Mouse (Mus musculus): ENCODE data around the gene Tada3. TPM values are rescaled to one million over a fixed set of nuclear protein-coding genes. Genes with fewer than 3 reads are reported as not detected.

Tada3 gene
- polyA plus RNA-seq (2015; fragmentation: Illumina TruSeq; extraction: RNeasy Lipid Tissue Mini Kit (QIAGEN cat#74804); ENCODE audit: low read depth, low replicate concordance) = 37.3 TPM

DNA sequence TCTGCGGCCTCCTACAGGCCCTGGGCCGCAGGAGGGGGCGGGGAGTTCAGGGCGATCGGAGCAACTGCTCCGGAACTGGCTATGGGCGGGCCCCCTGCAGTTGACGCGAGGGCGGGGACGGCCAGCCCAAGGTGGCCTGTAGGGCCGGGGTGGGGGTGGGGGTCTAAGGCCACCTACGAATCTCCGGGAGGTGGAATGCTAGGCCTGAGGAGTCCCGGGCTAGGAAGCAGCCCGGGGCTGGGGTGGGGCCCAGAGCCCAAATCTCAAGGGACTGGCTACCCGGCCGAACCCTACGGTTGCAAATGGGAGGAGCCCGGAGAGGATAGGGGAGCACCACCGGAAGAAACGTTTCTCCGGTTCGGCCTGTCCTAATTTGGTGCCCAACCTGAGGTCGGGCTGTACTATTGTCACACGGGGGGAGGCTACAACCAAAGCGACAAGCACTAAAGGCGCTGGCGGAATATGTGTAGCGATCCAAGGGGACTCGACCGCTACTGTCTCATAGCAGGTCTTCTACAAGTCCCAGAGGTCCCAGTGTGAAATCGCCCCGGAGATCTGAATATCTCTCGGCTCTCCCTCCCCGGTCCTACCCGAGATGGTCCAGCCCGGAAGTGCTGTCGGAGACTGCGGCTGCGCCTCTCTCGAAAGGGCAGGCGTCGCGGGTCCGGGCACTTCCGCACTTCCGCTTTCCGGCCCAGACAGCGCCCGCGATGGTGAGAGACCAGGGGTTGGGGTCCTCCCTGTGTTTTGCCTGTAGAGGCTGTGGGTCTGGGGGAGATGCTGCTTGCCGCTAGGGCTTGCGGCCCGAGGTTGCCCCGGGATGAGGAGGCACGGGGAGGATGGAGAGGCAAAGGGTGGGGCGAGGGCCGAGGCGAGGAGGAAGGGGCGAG lies at the start of gene Tada3, which contains the start of gene Arpc4:
Gene Tada3, minus strand, starts transcription at position 388 of the 890 bp plus-strand sequence.
Gene Arpc4, plus strand, starts transcription at position 620 of the 890 bp plus-strand sequence.

DNA sequence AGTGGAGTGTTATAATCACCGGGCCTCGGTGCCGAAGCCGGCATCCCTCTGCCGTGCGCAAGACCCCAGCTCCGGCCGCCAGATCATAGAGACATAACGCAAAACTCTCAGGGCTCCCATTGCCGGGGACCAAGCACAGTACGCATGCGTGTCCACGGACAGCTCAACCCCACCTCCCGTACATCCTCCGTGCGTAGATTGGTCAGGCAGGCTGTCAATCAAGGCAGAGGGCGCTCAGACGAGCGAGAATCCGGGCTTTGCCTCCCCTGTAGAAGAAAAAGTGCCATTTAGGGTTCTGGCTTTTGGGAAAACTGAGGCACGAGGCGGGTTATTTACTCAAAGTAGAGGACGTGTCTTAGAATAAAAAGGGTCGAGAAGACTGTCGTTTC lies 41.5 kb upstream of the Tada3 start, which contains the start of gene Rpusd3:
Gene Rpusd3, minus strand, starts transcription at position 142 of the 389 bp plus-strand sequence.

DNA sequence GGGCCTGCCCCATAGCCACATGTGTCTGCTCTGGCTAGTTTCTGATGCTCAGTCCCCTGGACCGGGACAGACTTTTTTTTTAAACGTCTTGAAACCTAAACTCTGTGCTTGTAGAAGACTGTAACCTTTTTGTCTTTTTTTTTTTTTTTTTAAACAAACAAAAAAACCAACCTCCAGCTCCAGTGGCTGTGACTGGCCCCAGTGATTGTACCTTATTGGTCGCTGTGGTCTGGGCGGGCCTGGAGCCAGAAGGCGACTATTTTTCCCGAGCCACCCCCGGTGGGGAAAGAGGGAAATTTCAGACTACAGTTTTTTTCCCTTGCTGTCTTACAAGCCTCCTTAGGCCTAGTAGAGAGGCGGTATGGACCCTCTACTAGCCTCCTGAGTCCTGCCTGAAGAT lies 11.3 kb upstream of the Tada3 start, which contains the start of gene Ttll3:
Gene Ttll3, plus strand, starts transcription at position 301 of the 400 bp plus-strand sequence.

DNA sequence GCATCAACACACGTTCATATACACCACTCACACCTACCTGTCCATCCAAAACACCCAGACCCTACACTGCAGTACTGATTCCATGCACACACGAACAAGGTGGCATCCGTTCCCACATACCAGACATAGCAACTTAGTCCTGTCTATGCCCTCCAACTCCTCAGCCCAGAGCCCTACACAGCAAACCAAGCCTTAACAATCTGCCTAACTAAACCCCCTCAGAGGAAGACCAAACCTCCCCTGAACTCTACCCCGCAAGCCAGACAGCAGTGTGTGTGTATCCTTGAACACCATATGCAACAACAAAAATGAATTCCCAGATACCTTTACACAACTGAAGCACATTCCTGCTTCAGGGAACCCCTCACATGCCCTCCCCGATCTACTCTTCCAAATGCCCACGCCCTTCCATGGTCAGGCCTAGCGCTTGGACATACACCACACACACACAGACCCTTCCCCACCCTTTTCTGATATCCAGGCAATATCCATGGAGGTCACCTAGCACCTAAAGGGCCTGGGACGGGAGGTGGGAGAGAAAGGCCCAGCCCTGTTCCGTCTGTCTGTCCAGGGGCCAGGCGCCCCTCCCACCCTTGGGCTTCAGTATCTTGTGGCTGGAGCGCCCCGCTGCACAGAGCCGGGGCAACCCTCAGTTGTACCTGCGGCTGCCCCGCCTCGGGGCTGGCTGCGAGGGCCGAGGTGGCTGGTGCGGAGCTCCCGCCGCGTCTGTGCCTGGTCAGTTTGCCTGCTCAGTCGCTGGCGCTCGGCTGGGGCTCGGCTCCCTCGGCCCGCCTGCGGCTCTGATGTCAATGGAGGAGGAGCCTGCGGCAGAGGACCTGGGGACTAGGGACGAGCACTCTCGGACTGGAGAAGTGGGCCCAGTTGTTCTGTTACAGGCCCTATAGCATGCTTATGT lies 34.2 kb downstream of the Tada3 start, which contains the start of gene Camk1:
Gene Camk1, minus strand, starts transcription at position 808 of the 916 bp plus-strand sequence.

DNA sequence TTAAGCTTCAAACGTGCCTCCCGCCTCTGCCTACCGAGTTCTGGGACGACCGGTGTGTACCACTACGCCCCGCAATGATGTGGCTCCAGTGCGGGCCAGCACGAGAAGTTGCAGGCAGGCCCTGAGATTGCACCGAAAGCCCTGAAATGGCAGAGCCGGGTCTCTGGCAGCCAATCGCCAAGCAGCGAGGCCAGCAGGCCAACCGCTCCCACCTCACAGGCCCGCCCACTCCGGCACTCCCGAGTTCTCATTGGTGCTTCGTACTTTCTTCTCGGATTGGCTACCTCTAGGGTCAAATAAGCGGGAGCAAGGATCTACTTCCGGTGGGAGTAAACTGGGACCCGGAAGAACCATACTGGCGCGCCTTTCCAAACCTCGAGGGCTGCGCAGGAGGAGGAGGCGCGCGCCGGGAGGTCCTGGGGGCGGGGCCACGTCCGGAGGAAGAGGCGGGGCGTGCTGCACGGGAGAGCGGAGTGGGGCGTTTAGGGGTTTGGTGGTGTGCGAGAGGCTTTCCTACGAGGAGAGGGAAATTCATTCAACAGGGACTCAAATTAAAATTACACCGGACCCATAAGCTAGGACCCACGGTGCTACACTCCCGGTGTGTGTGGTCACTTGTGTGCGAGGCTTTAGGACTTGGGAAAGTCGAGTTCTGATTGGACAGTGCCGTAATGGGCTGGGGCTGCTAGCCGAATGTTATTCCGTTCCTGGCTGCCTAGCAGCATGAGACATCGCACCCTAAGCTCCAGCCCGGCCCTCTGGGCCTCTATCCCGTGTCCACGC lies 51.0 kb downstream of the Tada3 start, which contains the start of gene Ogg1:
Gene Ogg1, plus strand, starts transcription at position 440 of the 783 bp plus-strand sequence.

Other genes starting within 250 kb of the Tada3 start
- gene Lhfpl4, start 182.5 kb downstream of the Tada3 start, polyA plus RNA-seq (2015; fragmentation: Illumina TruSeq; extraction: RNeasy Lipid Tissue Mini Kit (QIAGEN cat#74804); ENCODE audit: low read depth, low replicate concordance) = 54.3 TPM
- 20.7 TPM for gene Mtmr14, start 140.0 kb downstream of the Tada3 start, polyA plus RNA-seq (2015; fragmentation: Illumina TruSeq; extraction: RNeasy Lipid Tissue Mini Kit (QIAGEN cat#74804); ENCODE audit: low read depth, low replicate concordance)
- 68.6 TPM for gene Cpne9, start 95.6 kb downstream of the Tada3 start, polyA plus RNA-seq (2015; fragmentation: Illumina TruSeq; extraction: RNeasy Lipid Tissue Mini Kit (QIAGEN cat#74804); ENCODE audit: low read depth, low replicate concordance)
- gene Brpf1, start 70.7 kb downstream of the Tada3 start, polyA plus RNA-seq (2015; fragmentation: Illumina TruSeq; extraction: RNeasy Lipid Tissue Mini Kit (QIAGEN cat#74804); ENCODE audit: low read depth, low replicate concordance) = 17.7 TPM
- gene Ogg1, start 50.9 kb downstream of the Tada3 start, polyA plus RNA-seq (2015; fragmentation: Illumina TruSeq; extraction: RNeasy Lipid Tissue Mini Kit (QIAGEN cat#74804); ENCODE audit: low read depth, low replicate concordance) = 11.3 TPM
- 128 TPM for gene Camk1, start 33.9 kb downstream of the Tada3 start, polyA plus RNA-seq (2015; fragmentation: Illumina TruSeq; extraction: RNeasy Lipid Tissue Mini Kit (QIAGEN cat#74804); ENCODE audit: low read depth, low replicate concordance)
- gene Arpc4, start 232 bp upstream of the Tada3 start, polyA plus RNA-seq (2015; fragmentation: Illumina TruSeq; extraction: RNeasy Lipid Tissue Mini Kit (QIAGEN cat#74804); ENCODE audit: low read depth, low replicate concordance) = 271 TPM
- 15.3 TPM for gene Ttll3, start 11.4 kb upstream of the Tada3 start, polyA plus RNA-seq (2015; fragmentation: Illumina TruSeq; extraction: RNeasy Lipid Tissue Mini Kit (QIAGEN cat#74804); ENCODE audit: low read depth, low replicate concordance)
- 15.5 TPM for gene Rpusd3, start 41.5 kb upstream of the Tada3 start, polyA plus RNA-seq (2015; fragmentation: Illumina TruSeq; extraction: RNeasy Lipid Tissue Mini Kit (QIAGEN cat#74804); ENCODE audit: low read depth, low replicate concordance)
- gene Cidec, start 57.9 kb upstream of the Tada3 start, polyA plus RNA-seq (2015; fragmentation: Illumina TruSeq; extraction: RNeasy Lipid Tissue Mini Kit (QIAGEN cat#74804); ENCODE audit: low read depth, low replicate concordance) = not detected
- gene Jagn1, start 64.7 kb upstream of the Tada3 start, polyA plus RNA-seq (2015; fragmentation: Illumina TruSeq; extraction: RNeasy Lipid Tissue Mini Kit (QIAGEN cat#74804); ENCODE audit: low read depth, low replicate concordance) = 66.5 TPM
- not detected for gene Il17re, start 80.6 kb upstream of the Tada3 start, polyA plus RNA-seq (2015; fragmentation: Illumina TruSeq; extraction: RNeasy Lipid Tissue Mini Kit (QIAGEN cat#74804); ENCODE audit: low read depth, low replicate concordance)
- 4.6 TPM for gene Il17rc, start 93.5 kb upstream of the Tada3 start, polyA plus RNA-seq (2015; fragmentation: Illumina TruSeq; extraction: RNeasy Lipid Tissue Mini Kit (QIAGEN cat#74804); ENCODE audit: low read depth, low replicate concordance)
- 88.4 TPM for gene Creld1, start 105.4 kb upstream of the Tada3 start, polyA plus RNA-seq (2015; fragmentation: Illumina TruSeq; extraction: RNeasy Lipid Tissue Mini Kit (QIAGEN cat#74804); ENCODE audit: low read depth, low replicate concordance)
- 33.7 TPM for gene Prrt3, start 124.0 kb upstream of the Tada3 start, polyA plus RNA-seq (2015; fragmentation: Illumina TruSeq; extraction: RNeasy Lipid Tissue Mini Kit (QIAGEN cat#74804); ENCODE audit: low read depth, low replicate concordance)
- 97.5 TPM for gene Emc3, start 153.8 kb upstream of the Tada3 start, polyA plus RNA-seq (2015; fragmentation: Illumina TruSeq; extraction: RNeasy Lipid Tissue Mini Kit (QIAGEN cat#74804); ENCODE audit: low read depth, low replicate concordance)
- 2.2 TPM for gene Fancd2, start 153.8 kb upstream of the Tada3 start, polyA plus RNA-seq (2015; fragmentation: Illumina TruSeq; extraction: RNeasy Lipid Tissue Mini Kit (QIAGEN cat#74804); ENCODE audit: low read depth, low replicate concordance)
- not detected for gene Fancd2os, start 222.8 kb upstream of the Tada3 start, polyA plus RNA-seq (2015; fragmentation: Illumina TruSeq; extraction: RNeasy Lipid Tissue Mini Kit (QIAGEN cat#74804); ENCODE audit: low read depth, low replicate concordance)
- 365 TPM for gene Brk1, start 226.9 kb upstream of the Tada3 start, polyA plus RNA-seq (2015; fragmentation: Illumina TruSeq; extraction: RNeasy Lipid Tissue Mini Kit (QIAGEN cat#74804); ENCODE audit: low read depth, low replicate concordance)
- 48.7 TPM for gene Vhl, start 246.1 kb upstream of the Tada3 start, polyA plus RNA-seq (2015; fragmentation: Illumina TruSeq; extraction: RNeasy Lipid Tissue Mini Kit (QIAGEN cat#74804); ENCODE audit: low read depth, low replicate concordance)

Data from brain, adult 10 weeks (tissue).